ENCODE assay signal across 9 mouse cellular contexts in the genomic region with DNA sequence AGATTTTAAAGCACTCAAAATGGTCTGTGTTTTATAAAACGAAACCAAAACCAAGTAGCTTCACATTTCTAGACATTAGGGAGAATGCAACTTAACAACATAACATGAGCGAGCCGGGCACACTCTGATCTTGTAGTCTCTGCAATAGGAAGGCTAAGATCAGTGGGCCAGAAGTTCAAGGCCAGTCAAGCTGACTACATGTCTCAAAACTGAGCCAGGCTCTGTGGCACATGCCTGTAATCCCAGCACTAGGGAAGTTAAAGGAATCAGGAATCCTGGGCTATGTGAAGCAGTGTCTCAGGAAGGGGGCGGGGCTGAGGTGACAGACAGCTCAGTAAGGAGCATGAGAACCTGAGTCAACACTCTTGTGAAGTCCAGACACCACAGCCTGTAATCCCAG. TPM values are rescaled to one million over a fixed set of nuclear protein-coding genes. Genes with fewer than 3 reads are reported as not detected.
DNase-seq lines count a peak whose midpoint lies in the region; TF ChIP-seq lines count a peak whose summit lies in the region.
"Had no signal": no experiment of that assay in that cellular context is flagged by ENCODE, and none has a peak within 500 bp of the region (broad histone marks: within the 10 kb centered on the region; RNA-seq: fewer than 3 reads in every experiment).

No protein-coding gene starts in this region.

- H3K27me3 ChIP-seq in small intestine, adult 2 months (ENCODE audit: control insufficient read depth, insufficient read depth, low read length) = no peaks in the 10 kb centered on the region
- H3K27me3 ChIP-seq: stomach, embryonic 15.5 days had no signal

- H3K27ac ChIP-seq in small intestine, adult 2 months (ENCODE audit: insufficient read depth, low read depth, low read length) = no peak overlapping the region
- H3K27ac ChIP-seq: stomach, embryonic 15.5 days had no signal

- no peak for TF ChIP-seq CTCF in lung, adult 2 months (IDR thresholded peaks at IDR 0.05; ENCODE audit: insufficient read depth, low read length)
- TF ChIP-seq CTCF in small intestine, adult 2 months (IDR thresholded peaks at IDR 0.05; ENCODE audit: extremely low read depth, insufficient read length, insufficient replicate concordance, low read depth, low read length) = no peak

- no peak for DNase-seq in lung, adult 2 months
- no peak for DNase-seq in lung, postnatal 14 days
- DNase-seq in T-cell, adult 2 months (ENCODE audit: low spot score) = peak; percentile 13
- DNase-seq in brain, adult 2 months (ENCODE audit: low read depth, low spot score) = peak; percentile 51
- DNase-seq in cerebellum, adult 18-20 months = no peak
- no peak for DNase-seq in spleen, postnatal 4 days (ENCODE audit: low spot score in 2 of 2)
- DNase-seq: heart, postnatal 4 days had no signal

- WGBS in lung, adult 2 months = 53% methylated on average over 4 of the region's 4 CpGs
- 47% methylated on average over 4 of the region's 4 CpGs for WGBS in small intestine, adult 2 months

- no peaks in the 10 kb centered on the region for H3K36me3 ChIP-seq in small intestine, adult 2 months (ENCODE audit: control insufficient read depth, insufficient read depth, low read length)
- H3K36me3 ChIP-seq: stomach, embryonic 15.5 days had no signal

- TF ChIP-seq POLR2A in lung, adult 2 months (IDR thresholded peaks at IDR 0.05; ENCODE audit: borderline replicate concordance, extremely low read depth, low read depth, low read length) = no peak
- no peak for TF ChIP-seq POLR2A in small intestine, adult 2 months (IDR thresholded peaks at IDR 0.05; ENCODE audit: low read depth, low read length)

- peak overlapping the region; percentile 34 for H3K4me3 ChIP-seq in lung, adult 2 months (replicated peaks; ENCODE audit: extremely low read depth, low read depth, low read length)
- H3K4me3 ChIP-seq in small intestine, adult 2 months (ENCODE audit: low read depth, low read length) = peak overlapping the region; percentile 5; the same call in 1 of the 2 replicates
- H3K4me3 ChIP-seq: stomach, embryonic 15.5 days had no signal

- H3K4me1 ChIP-seq in lung, adult 2 months (ENCODE audit: control insufficient read depth, insufficient read depth, low read length) = no peaks in the 10 kb centered on the region
- H3K4me1 ChIP-seq in small intestine, adult 2 months (ENCODE audit: control insufficient read depth, insufficient read depth, insufficient read length, low read length) = peaks cover 2% of the 10 kb centered on the region
- H3K4me1 ChIP-seq: stomach, embryonic 15.5 days had no signal

RNA-seq across cellular contexts. Expression of gene Zfp148, which starts 35.8 kb away (rescaled TPM):
- 6.2 and 9.1 TPM in 2 replicates for polyA plus RNA-seq in lung, adult 2 months (2012; rRNA removed)
- polyA plus RNA-seq in small intestine, adult 2 months (2012; rRNA removed) = 1.5 and 4.0 TPM in 2 replicates

Comparison
In these comparisons a context has a peak if more than half of its experiments do, and no peak if none do; other contexts are left out.
1. DNase-seq: peak in T-cell, adult 2 months (single experiment) and brain, adult 2 months (single experiment); none in lung, adult 2 months (single experiment), lung, postnatal 14 days (single experiment), cerebellum, adult 18-20 months (0 of 2) and spleen, postnatal 4 days (0 of 2).